Mouse (Mus musculus) lung, postnatal 0 days (tissue): Measurements from ENCODE around the gene Nudt17. TPM values are rescaled to one million over a fixed set of nuclear protein-coding genes. Genes with fewer than 3 reads are reported as not detected.

ENCODE experiments used
- ATAC-seq: fragments of 200-750 bp; cut with Nextera tagmentation; 2 replicates; pipeline ENCODE4 v1.8.0; 2017; ENCODE audit warnings: moderate library complexity
- DNase-seq: peaks from one replicate; pipeline ENCODE4 v3.0.0-alpha.2; 2016; ENCODE audit warnings: low spot score
- H3K27ac ChIP-seq: fragments of 300-500 bp; sonication (generic); 2 replicates; pipeline ENCODE4 v1.5.1; 2014; ENCODE audit warnings: antibody characterized with exemption, mild to moderate bottlenecking, low read length, mixed read lengths
- H3K27me3 ChIP-seq: fragments of 300-500 bp; sonication (generic); replicated peaks from 2 replicates; pipeline ENCODE4 v1.6.1; 2014; ENCODE audit warnings: low read length, mixed read lengths; ENCODE audit not compliant: insufficient read depth
- H3K36me3 ChIP-seq: fragments of 300-500 bp; sonication (generic); 2 replicates; pipeline ENCODE4 v1.6.1; 2014; ENCODE audit warnings: low read length, mixed read lengths; ENCODE audit not compliant: insufficient read depth
- H3K4me1 ChIP-seq: fragments of 300-500 bp; sonication (generic); 2 replicates; pipeline ENCODE4 v1.6.1; 2014; ENCODE audit warnings: antibody characterized with exemption, low read depth, low read length, mixed read lengths; ENCODE audit not compliant: insufficient read depth
- H3K4me2 ChIP-seq: fragments of 300-500 bp; sonication (generic); replicated peaks from 2 replicates; pipeline ENCODE4 v1.6.1; 2014; ENCODE audit warnings: low read depth, mild to moderate bottlenecking, low read length, moderate library complexity, mixed read lengths
- H3K4me3 ChIP-seq: fragments of 300-500 bp; sonication (generic); 2 replicates; pipeline ENCODE4 v1.5.1; 2014; ENCODE audit warnings: low read depth, low read length
- H3K9ac ChIP-seq: fragments of 300-500 bp; sonication (generic); replicated peaks from 2 replicates; pipeline ENCODE4 v1.6.1; 2014; ENCODE audit warnings: low read depth, mild to moderate bottlenecking
- H3K9me3 ChIP-seq: fragments of 300-500 bp; sonication (generic); 2 replicates; pipeline ENCODE4 v1.6.1; 2016; ENCODE audit warnings: low read length, mixed read lengths
- CTCF ChIP-seq: IDR thresholded peaks from 2 replicates; pipeline ENCODE4 v1.5.1; 2016; ENCODE audit warnings: antibody characterized with exemption, mild to moderate bottlenecking
- EP300 ChIP-seq: IDR thresholded peaks from 2 replicates; pipeline ENCODE4 v1.6.1; 2016; ENCODE audit warnings: antibody characterized with exemption, mild to moderate bottlenecking, control low read depth
- WGBS: fragments of 180-500 bp; shearing (Covaris S2); extraction: QIAGEN DNeasy Blood & Tissue Kit; methylation state at CpG from one replicate; pipeline ENCODE4 v1.1.7; 2014; 5-methylcytosine and 5-hydroxymethylcytosine counted together
- polyA plus RNA-seq: library from polyadenylated mRNA; unstranded; fragments of >200 nt; fragmentation: Nextera tagmentation; extraction: Ambion mirVana; gene quantifications from 2 replicates; pipeline ENCODE4 v1.2.1, GENCODE M21; 2015

Nudt17 gene
- polyA plus RNA-seq, 1 experiment from 2014 or later: 5.8 TPM

- Histone ChIP-seq H3K9ac (no peak overlapping the region), H3K9me3 (no peaks in the 10 kb centered on the region), H3K27ac (no peak overlapping the region), H3K4me1 (no peaks in the 10 kb centered on the region), H3K36me3 (no peaks in the 10 kb centered on the region), H3K4me2 (no peak overlapping the region), H3K27me3 (no peaks in the 10 kb centered on the region), H3K4me3 (no peak overlapping the region)
- peak; percentile 63 for TF ChIP-seq CTCF
- no peak for TF ChIP-seq EP300
- peak; percentile 55 for DNase-seq
- 87% methylated on average over 1 of the region's 1 CpGs for WGBS
- no peak for ATAC-seq
Measured at GRCm38 (mm10) chr3:96737995-96738394, 29.6 kb upstream of the Nudt17 start.

GRCm38 (mm10) chr3:96737013-96737740 is 28.8 kb upstream of the Nudt17 start:
- no peaks in the 10 kb centered on the region for H3K9me3 ChIP-seq
- no peak overlapping the region for H3K9ac ChIP-seq
- no peaks in the 10 kb centered on the region for H3K27me3 ChIP-seq
- H3K4me2 ChIP-seq: no peak overlapping the region
- TF ChIP-seq CTCF (no peak), EP300 (no peak)
- H3K4me1 ChIP-seq: no peaks in the 10 kb centered on the region
- H3K36me3 ChIP-seq: no peaks in the 10 kb centered on the region
- no peak overlapping the region for H3K27ac ChIP-seq
- no peak overlapping the region for H3K4me3 ChIP-seq
- no peak for DNase-seq
- WGBS: 33% methylated on average over 1 of the region's 1 CpGs
- ATAC-seq: no peak

- 91% methylated on average over 2 of the region's 2 CpGs for WGBS
- no peak overlapping the region for H3K9ac ChIP-seq
Measured at GRCm38 (mm10) chr3:96735200-96735599, 26.8 kb upstream of the Nudt17 start.

GRCm38 (mm10) chr3:96733984-96734383 is 25.6 kb upstream of the Nudt17 start:
- WGBS: 96% methylated on average over 1 of the region's 1 CpGs
- ATAC-seq: no peak
- no peak for TF ChIP-seq EP300
- H3K27ac ChIP-seq: no peak overlapping the region
- no peaks in the 10 kb centered on the region for H3K9me3 ChIP-seq
- H3K4me1 ChIP-seq: peaks cover 6% of the 10 kb centered on the region; the same call in 1 of the 2 replicates
- H3K4me2 ChIP-seq: no peak overlapping the region
- no peaks in the 10 kb centered on the region for H3K27me3 ChIP-seq
- no peak overlapping the region for H3K9ac ChIP-seq
- H3K4me3 ChIP-seq: no peak overlapping the region
- DNase-seq: no peak
- H3K36me3 ChIP-seq: no peaks in the 10 kb centered on the region

More at GRCm38 (mm10) chr3:96735200-96735599, 26.8 kb upstream of the Nudt17 start:
- DNase-seq (no peak), ATAC-seq (no peak)
- H3K27ac ChIP-seq: no peak overlapping the region
- H3K36me3 ChIP-seq: no peaks in the 10 kb centered on the region
- no peaks in the 10 kb centered on the region for H3K27me3 ChIP-seq
- H3K9me3 ChIP-seq: no peaks in the 10 kb centered on the region
- H3K4me3 ChIP-seq: no peak overlapping the region
- no peak overlapping the region for H3K4me2 ChIP-seq
- TF ChIP-seq EP300: no peak
- no peak for TF ChIP-seq CTCF
- H3K4me1 ChIP-seq: no peaks in the 10 kb centered on the region; the same call in 1 of the 2 replicates

DNA sequence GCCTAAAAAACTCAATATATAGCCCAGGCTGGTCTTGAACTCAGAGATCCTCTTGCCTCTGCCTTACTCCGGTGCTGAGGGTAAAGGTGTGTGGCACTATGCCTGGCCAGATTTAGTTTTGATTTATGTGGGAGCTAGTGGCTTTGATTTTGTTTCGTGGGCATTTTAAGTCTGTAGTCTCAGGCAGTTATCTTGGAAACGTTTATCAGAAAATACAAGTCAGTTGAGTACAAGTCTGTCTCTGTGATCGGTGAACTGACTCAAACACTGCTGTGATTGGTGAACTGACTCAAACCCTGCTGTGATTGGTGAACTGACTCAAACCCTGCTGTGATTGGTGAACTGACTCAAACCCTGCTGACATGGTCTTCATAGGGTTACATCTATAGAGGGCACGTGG is 22.4 kb upstream of the Nudt17 start:
- ATAC-seq: no peak
- Histone ChIP-seq H3K4me3 (no peak overlapping the region), H3K9me3 (no peaks in the 10 kb centered on the region), H3K4me1 (peaks cover 12% of the 10 kb centered on the region; the same call in 1 of the 2 replicates), H3K9ac (no peak overlapping the region), H3K27me3 (no peaks in the 10 kb centered on the region), H3K4me2 (no peak overlapping the region), H3K36me3 (no peaks in the 10 kb centered on the region), H3K27ac (no peak overlapping the region)
- 75% methylated on average over 5 of the region's 5 CpGs for WGBS
- DNase-seq: no peak
- no peak for TF ChIP-seq EP300
- no peak for TF ChIP-seq CTCF

DNA sequence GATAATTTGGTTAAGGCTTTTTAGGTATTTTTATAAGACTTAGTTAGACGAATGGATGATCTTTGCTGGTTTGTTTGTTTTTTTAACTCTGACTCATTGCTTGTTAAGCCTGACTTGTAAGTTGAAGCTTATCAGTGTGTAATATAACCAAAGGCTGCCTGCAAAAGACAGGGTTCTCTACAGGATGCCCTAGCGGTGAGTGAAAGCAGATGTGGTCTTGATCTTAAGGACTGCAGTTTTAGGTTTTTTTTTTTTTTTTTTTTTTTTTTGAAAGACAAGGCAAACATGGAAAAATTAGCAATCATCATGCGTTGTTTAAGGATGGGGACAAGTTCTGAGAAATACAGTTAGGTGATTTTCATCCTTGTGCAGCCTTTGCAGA is 21.0 kb upstream of the Nudt17 start:
- Histone ChIP-seq H3K9ac (no peak overlapping the region), H3K4me3 (no peak overlapping the region), H3K36me3 (no peaks in the 10 kb centered on the region), H3K9me3 (no peaks in the 10 kb centered on the region), H3K27me3 (no peaks in the 10 kb centered on the region), H3K4me1 (peaks cover 12% of the 10 kb centered on the region; the same call in 1 of the 2 replicates), H3K4me2 (peak overlapping the region; percentile 75; the same call in 1 of the 2 replicates), H3K27ac (no peak overlapping the region)
- ATAC-seq (no peak), DNase-seq (peak; percentile 48)
- WGBS: 34% methylated on average over 3 of the region's 3 CpGs
- TF ChIP-seq CTCF (peak; percentile 45), EP300 (no peak)
